Mouse (Mus musculus) testis, adult 2 months (tissue): ENCODE data around the gene Plscr1. TPM values are rescaled to one million over a fixed set of nuclear protein-coding genes. Genes with fewer than 3 reads are reported as not detected.

Experiments
- H3K27ac ChIP-seq: fragments of 200-500 bp; 2 replicates; pipeline ENCODE4 v1.5.1; 2012; ENCODE audit warnings: low read depth, low read length; ENCODE audit not compliant: control insufficient read depth, insufficient read depth
- H3K27me3 ChIP-seq: fragments of 200-500 bp; 2 replicates; pipeline ENCODE4 v1.6.1; 2012; ENCODE audit warnings: mild to moderate bottlenecking, low read length, moderate library complexity; ENCODE audit not compliant: control insufficient read depth, insufficient read depth
- H3K36me3 ChIP-seq: fragments of 200-500 bp; 2 replicates; pipeline ENCODE4 v1.6.1; 2012; ENCODE audit warnings: mild to moderate bottlenecking, low read length; ENCODE audit not compliant: control insufficient read depth, insufficient read depth
- H3K4me1 ChIP-seq: fragments of 200-500 bp; 2 replicates; pipeline ENCODE4 v1.6.1; 2012; ENCODE audit warnings: low read length; ENCODE audit not compliant: control insufficient read depth, insufficient read depth
- H3K4me3 ChIP-seq: fragments of 200-500 bp; 2 replicates; pipeline ENCODE4 v1.5.1; 2012; ENCODE audit warnings: low read depth, mild to moderate bottlenecking, low read length, moderate library complexity, mixed read lengths; ENCODE audit not compliant: control insufficient read depth
- CTCF ChIP-seq: fragments of 200-500 bp; IDR thresholded peaks from 2 replicates; pipeline ENCODE4 v1.5.1; 2012; ENCODE audit warnings: low read depth, mild to moderate bottlenecking, inconsistent platforms, low read length, moderate library complexity; ENCODE audit not compliant: control insufficient read depth, insufficient read depth, insufficient replicate concordance
- POLR2A ChIP-seq: fragments of 200-500 bp; IDR thresholded peaks from 2 replicates; pipeline ENCODE4 v1.6.1; 2012; ENCODE audit warnings: low read depth, mild to moderate bottlenecking, inconsistent platforms, low read length, moderate library complexity; ENCODE audit not compliant: control insufficient read depth
- polyA plus RNA-seq: library from polyadenylated mRNA; depleted of rRNA; stranded (reverse); fragments of >200 nt; gene quantifications from 2 replicates; pipeline ENCODE4 v1.2.3, GENCODE M21; 2012

The Plscr1 gene
- polyA plus RNA-seq, 1 experiment, result 0.28 TPM

DNA sequence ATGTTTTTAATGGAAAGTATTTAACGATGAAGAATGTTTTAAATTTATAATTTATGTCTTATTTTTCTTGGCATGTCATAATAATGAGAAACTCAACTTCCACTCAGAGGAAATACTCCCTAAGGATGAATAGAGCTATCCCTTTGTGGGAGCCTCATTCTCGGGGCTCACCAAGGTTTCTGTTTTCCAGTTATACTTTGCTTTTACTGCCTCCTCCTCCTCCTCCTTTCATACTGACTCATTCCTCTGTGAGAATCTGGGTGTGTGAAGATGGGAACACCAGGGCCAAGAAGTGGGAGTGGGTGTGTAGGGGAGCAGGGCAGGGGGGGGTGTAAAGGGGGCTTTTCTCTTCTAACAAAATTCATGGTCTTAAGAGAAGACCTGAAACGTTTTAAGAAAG is 43.4 kb downstream of the Plscr1 start:
- Histone ChIP-seq H3K27me3 (no peaks in the 10 kb centered on the region), H3K4me1 (no peaks in the 10 kb centered on the region), H3K27ac (no peak overlapping the region), H3K4me3 (no peak overlapping the region), H3K36me3 (no peaks in the 10 kb centered on the region)
- TF ChIP-seq POLR2A (no peak), CTCF (no peak)

- Histone ChIP-seq H3K36me3 (no peaks in the 10 kb centered on the region), H3K4me3 (no peak overlapping the region), H3K27me3 (no peaks in the 10 kb centered on the region), H3K27ac (no peak overlapping the region), H3K4me1 (no peaks in the 10 kb centered on the region)
- no peak for TF ChIP-seq CTCF
- TF ChIP-seq POLR2A, result no peak
These were observed 44.3 kb downstream of the Plscr1 start for GRCm38 (mm10) chr9:92293560-92294548.

DNA sequence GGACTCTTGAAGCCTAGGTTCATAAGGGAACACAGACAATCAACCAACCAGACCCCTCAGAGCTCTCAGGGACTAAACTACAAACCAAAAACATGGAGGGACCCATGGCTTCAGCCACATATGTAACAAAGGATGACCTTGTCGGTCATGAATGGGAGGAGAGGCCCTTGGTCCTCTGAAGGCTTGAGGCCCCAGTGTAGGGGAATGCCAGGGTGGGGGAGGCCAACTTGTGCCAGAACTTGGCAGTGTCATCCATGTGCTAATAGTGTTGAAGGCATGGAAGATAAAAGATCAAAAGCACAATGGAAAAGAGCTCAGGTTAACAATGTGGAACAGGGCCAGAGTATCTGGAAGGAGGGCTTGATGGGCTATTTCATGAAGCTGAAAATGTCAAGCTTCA is 48.7 kb downstream of the Plscr1 start:
- H3K27ac ChIP-seq, result no peak overlapping the region
- H3K36me3 ChIP-seq, result no peaks in the 10 kb centered on the region
- H3K4me3 ChIP-seq, result no peak overlapping the region
- no peaks in the 10 kb centered on the region for H3K4me1 ChIP-seq
- no peak for TF ChIP-seq POLR2A
- no peak for TF ChIP-seq CTCF
- no peaks in the 10 kb centered on the region for H3K27me3 ChIP-seq

- H3K36me3 ChIP-seq, result no peaks in the 10 kb centered on the region
- no peak overlapping the region for H3K4me3 ChIP-seq
- H3K27me3 ChIP-seq, result no peaks in the 10 kb centered on the region
- H3K27ac ChIP-seq, result no peak overlapping the region
- no peaks in the 10 kb centered on the region for H3K4me1 ChIP-seq
- TF ChIP-seq CTCF (no peak), POLR2A (no peak)
These were observed 51.7 kb downstream of the Plscr1 start for GRCm38 (mm10) chr9:92301213-92301612.

- Histone ChIP-seq H3K36me3 (no peaks in the 10 kb centered on the region), H3K4me1 (no peaks in the 10 kb centered on the region), H3K27me3 (no peaks in the 10 kb centered on the region), H3K4me3 (peak overlapping the region; percentile 53; the same call in 1 of the 2 replicates), H3K27ac (no peak overlapping the region)
- TF ChIP-seq POLR2A (no peak), CTCF (no peak)
These were observed 55.5 kb downstream of the Plscr1 start for GRCm38 (mm10) chr9:92305075-92305474.

DNA sequence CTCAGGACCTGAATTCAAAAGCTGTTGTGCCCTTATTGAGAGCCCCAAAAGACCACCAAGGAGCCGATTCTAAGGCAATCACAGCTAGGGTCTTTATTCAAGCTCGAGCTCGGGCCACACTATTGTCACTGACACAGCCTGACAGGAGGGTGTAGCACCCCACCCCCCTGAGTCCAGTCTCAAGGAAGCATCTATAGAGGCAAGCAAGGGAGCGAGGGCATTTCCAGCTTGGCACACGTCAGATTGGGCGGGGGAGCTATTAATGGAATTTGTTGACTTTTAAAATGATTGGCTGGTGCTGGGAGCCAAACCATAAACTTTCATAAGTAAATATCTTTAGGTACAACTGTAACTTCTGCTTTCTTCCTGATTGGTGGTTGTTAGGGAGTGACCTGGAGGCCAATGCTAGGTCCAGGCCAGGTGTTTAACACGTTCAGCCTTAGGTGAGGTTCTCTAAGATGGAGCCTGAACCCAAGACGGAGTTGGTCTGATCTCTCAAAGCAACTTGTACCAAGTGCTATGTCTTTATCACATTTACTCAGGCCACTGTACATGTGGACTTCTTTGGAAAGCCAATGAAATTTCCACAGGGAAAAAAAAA is 56.2 kb downstream of the Plscr1 start:
- Histone ChIP-seq H3K4me1 (no peaks in the 10 kb centered on the region), H3K27me3 (no peaks in the 10 kb centered on the region), H3K27ac (no peak overlapping the region), H3K4me3 (no peak overlapping the region), H3K36me3 (no peaks in the 10 kb centered on the region)
- TF ChIP-seq POLR2A (no peak), CTCF (no peak)

GRCm38 (mm10) chr9:92309077-92309476 is 59.5 kb downstream of the Plscr1 start, which contains the start of gene 1700057G04Rik:
TSS of gene 1700057G04Rik (plus strand) at chr9:92309377.
- H3K4me1 ChIP-seq, result no peaks in the 10 kb centered on the region
- peak within 1 kb of the TSS; percentile 32; the same call in 1 of the 2 replicates for H3K4me3 ChIP-seq
- H3K27me3 ChIP-seq, result no peaks in the 10 kb centered on the region
- no peak within 1 kb of the TSS for H3K27ac ChIP-seq
- TF ChIP-seq POLR2A (no peak), CTCF (no peak)
- no peaks in the 10 kb centered on the region for H3K36me3 ChIP-seq
